Mouse (Mus musculus) hindbrain, postnatal 0 days (tissue): ENCODE data around the gene Irs2. TPM values are rescaled to one million over a fixed set of nuclear protein-coding genes. Genes with fewer than 3 reads are reported as not detected.

Experiments
- ATAC-seq: fragments of 200-750 bp; cut with Nextera tagmentation; 2 replicates; pipeline ENCODE4 v1.8.0; 2017; ENCODE audit warnings: mild to moderate bottlenecking, moderate TSS enrichment, moderate library complexity
- DNase-seq: peaks from one replicate; pipeline ENCODE4 v3.0.0-alpha.2; 2015; ENCODE audit warnings: low spot score
- H3K27ac ChIP-seq: fragments of 300-500 bp; sonication (generic); 2 replicates; pipeline ENCODE4 v1.5.1; 2014; ENCODE audit warnings: mild to moderate bottlenecking
- H3K27me3 ChIP-seq: fragments of 300-500 bp; sonication (generic); 2 replicates; pipeline ENCODE4 v1.6.1; 2014; ENCODE audit warnings: low read length, mixed read lengths; ENCODE audit not compliant: insufficient read depth
- H3K36me3 ChIP-seq: fragments of 300-500 bp; sonication (generic); 2 replicates; pipeline ENCODE4 v1.6.1; 2014; ENCODE audit warnings: low read length, mixed read lengths; ENCODE audit not compliant: insufficient read depth
- H3K4me1 ChIP-seq: fragments of 300-500 bp; sonication (generic); 2 replicates; pipeline ENCODE4 v1.6.1; 2014; ENCODE audit warnings: antibody characterized with exemption, low read length, mixed read lengths; ENCODE audit not compliant: insufficient read depth
- H3K4me2 ChIP-seq: fragments of 300-500 bp; sonication (generic); 2 replicates; pipeline ENCODE4 v1.6.1; 2014; ENCODE audit warnings: low read depth, mild to moderate bottlenecking, low read length, moderate library complexity, mixed read lengths
- H3K4me3 ChIP-seq: fragments of 300-500 bp; sonication (generic); 2 replicates; pipeline ENCODE4 v1.5.1; 2014; ENCODE audit warnings: low read length
- H3K9ac ChIP-seq: fragments of 300-500 bp; sonication (generic); replicated peaks from 2 replicates; pipeline ENCODE4 v1.6.1; 2014; ENCODE audit warnings: mild to moderate bottlenecking, low read length, moderate library complexity, mixed read lengths
- H3K9me3 ChIP-seq: fragments of 300-500 bp; sonication (generic); 2 replicates; pipeline ENCODE4 v1.6.1; 2016; ENCODE audit warnings: low read length, mixed read lengths
- CTCF ChIP-seq: IDR thresholded peaks from 2 replicates; pipeline ENCODE4 v1.5.1; 2016; ENCODE audit warnings: antibody characterized with exemption, control low read depth, low read depth
- WGBS: fragments of 180-500 bp; shearing (Covaris S2); extraction: QIAGEN DNeasy Blood & Tissue Kit; methylation state at CpG from one replicate; pipeline ENCODE4 v1.1.7; 2014; 5-methylcytosine and 5-hydroxymethylcytosine counted together
- polyA plus RNA-seq: library from polyadenylated mRNA; unstranded; fragments of >200 nt; fragmentation: Nextera tagmentation; extraction: Ambion mirVana; gene quantifications from 2 replicates; pipeline ENCODE4 v1.2.1, GENCODE M21; 2015
- total RNA-seq: library from RNA; depleted of rRNA; stranded (reverse); fragments of >200 nt; gene quantifications from 2 replicates; pipeline ENCODE4 v1.2.3, GENCODE M21; 2014

Irs2 gene
- total and polyA plus RNA-seq, 2 experiments from 2014 or later = 7.3 to 42.4 TPM

GRCm38 (mm10) chr8:10945939-10946740 is 62.1 kb downstream of the Irs2 start:
- Histone ChIP-seq H3K4me1 (peaks cover 12% of the 10 kb centered on the region), H3K4me3 (0 out of 2 replicates have a peak overlapping the region, but pooled peaks have one; percentile 1), H3K4me2 (peak overlapping the region; percentile 42), H3K9me3 (no peaks in the 10 kb centered on the region), H3K27me3 (no peaks in the 10 kb centered on the region), H3K9ac (0 out of 2 replicates have a peak overlapping the region, but pooled peaks have one; percentile 2), H3K36me3 (no peaks in the 10 kb centered on the region), H3K27ac (0 out of 2 replicates have a peak overlapping the region, but pooled peaks have one; percentile 36)
- ATAC-seq = peak; percentile 82; the same call in 1 of the 2 replicates
- no peak for TF ChIP-seq CTCF
- peak; percentile 70 for DNase-seq
- 6% methylated on average over 23 of the region's 23 CpGs for WGBS

- no peak overlapping the region for H3K9ac ChIP-seq
- no peak overlapping the region for H3K4me2 ChIP-seq
- TF ChIP-seq CTCF = no peak
- ATAC-seq (no peak), DNase-seq (no peak)
- H3K4me1 ChIP-seq = peaks cover 12% of the 10 kb centered on the region
- H3K4me3 ChIP-seq = no peak overlapping the region
- H3K27me3 ChIP-seq = no peaks in the 10 kb centered on the region
- no peaks in the 10 kb centered on the region for H3K9me3 ChIP-seq
- H3K36me3 ChIP-seq = no peaks in the 10 kb centered on the region
- WGBS = 92% methylated on average over 1 of the region's 2 CpGs
- no peak overlapping the region for H3K27ac ChIP-seq
Measured at GRCm38 (mm10) chr8:10945490-10945889, 62.8 kb downstream of the Irs2 start.

- H3K4me3 ChIP-seq = no peak overlapping the region
- ATAC-seq (no peak), DNase-seq (no peak)
- H3K27ac ChIP-seq = no peak overlapping the region
- no peaks in the 10 kb centered on the region for H3K36me3 ChIP-seq
- H3K9me3 ChIP-seq = no peaks in the 10 kb centered on the region
- no peaks in the 10 kb centered on the region for H3K27me3 ChIP-seq
- no peak overlapping the region for H3K4me2 ChIP-seq
- no peak for TF ChIP-seq CTCF
- H3K9ac ChIP-seq = no peak overlapping the region
- WGBS = 79% methylated on average over 9 of the region's 9 CpGs
- peaks cover 12% of the 10 kb centered on the region for H3K4me1 ChIP-seq
Measured at GRCm38 (mm10) chr8:10943314-10944060, 64.8 kb downstream of the Irs2 start.

GRCm38 (mm10) chr8:10939883-10940282 is 68.4 kb downstream of the Irs2 start:
- ATAC-seq (no peak), DNase-seq (no peak)
- no peaks in the 10 kb centered on the region for H3K27me3 ChIP-seq
- no peak overlapping the region for H3K27ac ChIP-seq
- no peak overlapping the region for H3K4me3 ChIP-seq
- TF ChIP-seq CTCF = no peak
- H3K36me3 ChIP-seq = no peaks in the 10 kb centered on the region
- H3K9me3 ChIP-seq = no peaks in the 10 kb centered on the region
- H3K4me1 ChIP-seq = no peaks in the 10 kb centered on the region
- WGBS = 52% methylated on average over 6 of the region's 6 CpGs
- H3K4me2 ChIP-seq = no peak overlapping the region
- no peak overlapping the region for H3K9ac ChIP-seq

- no peak for TF ChIP-seq CTCF
- ATAC-seq (no peak), DNase-seq (no peak)
- no peak overlapping the region for H3K27ac ChIP-seq
- no peak overlapping the region for H3K4me2 ChIP-seq
- H3K27me3 ChIP-seq = no peaks in the 10 kb centered on the region
- no peak overlapping the region for H3K9ac ChIP-seq
- H3K4me1 ChIP-seq = no peaks in the 10 kb centered on the region
- WGBS = 42% methylated on average over 3 of the region's 3 CpGs
- H3K36me3 ChIP-seq = no peaks in the 10 kb centered on the region
- H3K9me3 ChIP-seq = no peaks in the 10 kb centered on the region
- H3K4me3 ChIP-seq = no peak overlapping the region
Measured at GRCm38 (mm10) chr8:10939210-10939782, 69.0 kb downstream of the Irs2 start.

GRCm38 (mm10) chr8:10938284-10938683 is 70.0 kb downstream of the Irs2 start:
- H3K36me3 ChIP-seq = no peaks in the 10 kb centered on the region

More at GRCm38 (mm10) chr8:10938284-10938683, 70.0 kb downstream of the Irs2 start:
- Histone ChIP-seq H3K4me3 (no peak overlapping the region), H3K4me1 (no peaks in the 10 kb centered on the region), H3K27ac (no peak overlapping the region), H3K27me3 (no peaks in the 10 kb centered on the region), H3K9me3 (no peaks in the 10 kb centered on the region), H3K4me2 (no peak overlapping the region), H3K9ac (no peak overlapping the region)
- ATAC-seq (no peak), DNase-seq (no peak)
- TF ChIP-seq CTCF = no peak
- WGBS = 78% methylated on average over 6 of the region's 6 CpGs
